Mouse (Mus musculus): ENCODE data around the gene Itga4.
A peak's percentile ranks its signal among the peaks of the same experiment; 100 is the strongest.

DNA sequence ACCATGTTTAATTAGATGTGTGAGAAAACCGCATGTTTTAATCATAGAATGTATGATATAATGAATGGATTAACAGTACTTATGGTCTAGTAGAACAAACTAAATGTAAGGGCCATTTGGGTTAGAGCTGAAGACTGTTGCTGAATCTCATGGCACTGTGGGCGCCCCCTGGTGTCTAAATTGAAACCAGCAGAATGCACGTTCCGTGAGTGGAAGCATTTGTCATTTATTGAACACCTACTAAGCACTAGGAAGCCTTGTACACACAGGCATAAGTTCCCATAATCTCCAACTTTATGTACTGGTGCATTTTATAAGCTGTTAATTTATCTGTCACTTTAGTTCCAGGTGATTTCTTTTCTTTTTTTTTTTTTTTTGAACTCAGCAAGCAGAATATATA lies 10.4 kb downstream of the Itga4 start:
- TF ChIP-seq MAX (IDR thresholded peaks at IDR 0.05; ENCODE audit: low read length) (0 out of 2 replicates have a peak, but pooled peaks have one; percentile 38), POLR2AphosphoS2 (IDR thresholded peaks at IDR 0.05; ENCODE audit: low read length) (no peak), HCFC1 (IDR thresholded peaks at IDR 0.05; ENCODE audit: low read depth, low read length) (peak; percentile 28; the same call in 1 of the 2 replicates)

Measured in MEL (cell line).